Mouse (Mus musculus) CH12.LX (cell line): ENCODE measurements around the gene Zdhhc20. TPM values are rescaled to one million over a fixed set of nuclear protein-coding genes. Genes with fewer than 3 reads are reported as not detected.

Source experiments
- DNase-seq: peaks from one replicate; pipeline ENCODE4 v3.0.0-alpha.2; 2013; ENCODE audit errors: extremely low read depth
- H3K27ac ChIP-seq: 2 replicates; pipeline ENCODE4 v1.5.1; 2012; ENCODE audit warnings: low read depth, mild to moderate bottlenecking, control low read depth, moderate library complexity; ENCODE audit not compliant: insufficient read depth
- H3K27me3 ChIP-seq: replicated peaks from 2 replicates; pipeline ENCODE3; 2012; ENCODE audit warnings: inconsistent platforms
- H3K36me3 ChIP-seq, 2 experiments: replicated peaks in 1 of 2; 2 replicates each; pipeline versions ENCODE3 to v1.6.1; 2012; ENCODE audit warnings: inconsistent platforms in 1 of 2, low read length in 1 of 2, mild to moderate bottlenecking in 1 of 2, mixed read lengths in 1 of 2, moderate library complexity in 1 of 2; ENCODE audit not compliant: control insufficient read depth in 1 of 2, insufficient read depth in 1 of 2
- H3K4me1 ChIP-seq, 2 experiments: 2 replicates each; pipeline ENCODE4 v1.6.1; 2012; ENCODE audit warnings: inconsistent platforms in 1 of 2, moderate library complexity in 1 of 2; ENCODE audit not compliant: insufficient read depth in 2 of 2, control insufficient read depth in 1 of 2
- H3K4me2 ChIP-seq: 2 replicates; pipeline ENCODE4 v1.6.1; 2012; ENCODE audit warnings: low read depth, mild to moderate bottlenecking, control low read depth; ENCODE audit not compliant: poor library complexity, insufficient read depth, severe bottlenecking
- H3K4me3 ChIP-seq, 3 experiments: fragments of 150-350 bp in 1 of 3; sonication (generic) in 1 of 3; replicated peaks in 1 of 3; 2 replicates each; pipeline versions ENCODE3 to v1.5.1; 2011 to 2012; ENCODE audit warnings: low read depth in 2 of 3, low read length in 2 of 3, mild to moderate bottlenecking in 2 of 3, moderate library complexity in 2 of 3, control low read depth in 1 of 3, improper control_type of control experiment in 1 of 3, inconsistent platforms in 1 of 3, mixed read lengths in 1 of 3; ENCODE audit not compliant: poor library complexity in 1 of 3
- H3K79me2 ChIP-seq: replicated peaks from 2 replicates; pipeline ENCODE4 v1.6.1; 2012; ENCODE audit warnings: mild to moderate bottlenecking, moderate library complexity; ENCODE audit not compliant: control insufficient read depth, poor library complexity, insufficient read depth, severe bottlenecking; ENCODE audit errors: extremely low read depth
- H3K9ac ChIP-seq: 2 replicates; pipeline ENCODE4 v1.6.1; 2012; ENCODE audit warnings: low read depth, mild to moderate bottlenecking, control low read depth, moderate library complexity; ENCODE audit not compliant: insufficient read depth
- H3K9me3 ChIP-seq: replicated peaks from 2 replicates; pipeline ENCODE3; 2012; ENCODE audit warnings: low read length, inconsistent platforms, mixed read lengths
- BHLHE40 ChIP-seq: IDR thresholded peaks from 2 replicates; pipeline ENCODE4 v1.6.1; 2011; ENCODE audit warnings: mild to moderate bottlenecking, low read depth, low read length, improper control_type of control experiment
- CHD1 ChIP-seq: IDR thresholded peaks from 2 replicates; pipeline ENCODE4 v1.6.1; 2012; ENCODE audit warnings: low read depth, low read length, improper control_type of control experiment, inconsistent platforms
- CTCF ChIP-seq, 2 experiments: IDR thresholded peaks in 1 of 2; conservative IDR thresholded peaks in 1 of 2; 2 replicates each; pipeline ENCODE4 v1.5.1; 2011 to 2012; ENCODE audit warnings: low read depth in 2 of 2, low read length in 2 of 2, improper control_type of control experiment in 1 of 2, inconsistent platforms in 1 of 2, mild to moderate bottlenecking in 1 of 2, moderate library complexity in 1 of 2
- ETS1 ChIP-seq: conservative IDR thresholded peaks from 2 replicates; pipeline ENCODE4 v1.6.1; 2012; ENCODE audit warnings: low read depth, mild to moderate bottlenecking, inconsistent platforms, low read length, improper control_type of control experiment, moderate library complexity
- HCFC1 ChIP-seq: IDR thresholded peaks from 2 replicates; pipeline ENCODE4 v1.6.1; 2012; ENCODE audit warnings: low read depth, mild to moderate bottlenecking, inconsistent platforms, low read length, improper control_type of control experiment
- JUN ChIP-seq: IDR thresholded peaks from 2 replicates; pipeline ENCODE4 v1.6.1; 2011; ENCODE audit warnings: low read depth, mild to moderate bottlenecking, low read length, improper control_type of control experiment, moderate library complexity; ENCODE audit not compliant: insufficient read depth
- JUND ChIP-seq: conservative IDR thresholded peaks from 2 replicates; pipeline ENCODE4 v1.6.1; 2011; ENCODE audit warnings: low read depth, low read length, improper control_type of control experiment
- MAFK ChIP-seq: IDR thresholded peaks from 2 replicates; pipeline ENCODE4 v1.6.1; 2011; ENCODE audit warnings: low read length, improper control_type of control experiment; ENCODE audit not compliant: insufficient replicate concordance
- MAX ChIP-seq: IDR thresholded peaks from 2 replicates; pipeline ENCODE4 v1.6.1; 2011; ENCODE audit warnings: low read length, improper control_type of control experiment
- MAZ ChIP-seq: IDR thresholded peaks from 2 replicates; pipeline ENCODE4 v1.6.1; 2012; ENCODE audit warnings: low read depth, mild to moderate bottlenecking, inconsistent platforms, low read length, improper control_type of control experiment, moderate library complexity
- MYC ChIP-seq: IDR thresholded peaks from 2 replicates; pipeline ENCODE4 v1.6.1; 2011; ENCODE audit warnings: low read depth, mild to moderate bottlenecking, improper control_type of control experiment, low read length
- NELFE ChIP-seq: IDR thresholded peaks from 2 replicates; pipeline ENCODE4 v1.6.1; 2011; ENCODE audit warnings: low read depth, low read length, improper control_type of control experiment
- NRF1 ChIP-seq: IDR thresholded peaks from 2 replicates; pipeline ENCODE4 v1.6.1; 2014; ENCODE audit warnings: low read depth, mild to moderate bottlenecking, inconsistent platforms, low read length, improper control_type of control experiment, moderate library complexity
- POLR2A ChIP-seq: IDR thresholded peaks from 2 replicates; pipeline ENCODE4 v1.6.1; 2011; ENCODE audit warnings: low read depth, mild to moderate bottlenecking, improper control_type of control experiment, low read length
- POLR2AphosphoS2 ChIP-seq: IDR thresholded peaks from 2 replicates; pipeline ENCODE4 v1.6.1; 2011; ENCODE audit warnings: low read depth, low read length, improper control_type of control experiment
- RAD21 ChIP-seq: IDR thresholded peaks from 2 replicates; pipeline ENCODE4 v1.6.1; 2011; ENCODE audit warnings: low read depth, mild to moderate bottlenecking, low read length, improper control_type of control experiment, moderate library complexity
- RCOR1 ChIP-seq: conservative IDR thresholded peaks from 2 replicates; pipeline ENCODE4 v1.6.1; 2012; ENCODE audit warnings: low read depth, mild to moderate bottlenecking, inconsistent platforms, low read length, improper control_type of control experiment
- SIN3A ChIP-seq: IDR thresholded peaks from 2 replicates; pipeline ENCODE4 v1.6.1; 2012; ENCODE audit warnings: low read length, improper control_type of control experiment, inconsistent platforms
- SMC3 ChIP-seq: IDR thresholded peaks from 2 replicates; pipeline ENCODE4 v1.6.1; 2011; ENCODE audit warnings: low read depth, low read length, improper control_type of control experiment
- TBP ChIP-seq: conservative IDR thresholded peaks from 2 replicates; pipeline ENCODE4 v1.6.1; 2011; ENCODE audit warnings: low read depth, low read length, improper control_type of control experiment
- TCF12 ChIP-seq: IDR thresholded peaks from 2 replicates; pipeline ENCODE4 v1.6.1; 2014; ENCODE audit warnings: low read depth, mild to moderate bottlenecking, inconsistent platforms, low read length, improper control_type of control experiment
- ZKSCAN1 ChIP-seq: IDR thresholded peaks from 2 replicates; pipeline ENCODE4 v1.6.1; 2012; ENCODE audit warnings: low read depth, inconsistent platforms, low read length, improper control_type of control experiment, borderline replicate concordance
- dilution Hi-C: fragments of 300-500 bp; cut with MboI; formaldehyde crosslinking; loops from 2 replicates; pipeline ENCODE4 v1.14.3; 2020; ENCODE audit warnings: low sequenced_read_pairs; ENCODE audit not compliant: extremely low pct_unique_long_range_greater_than_20kb, extremely low pct_ligation_motif_present
- in situ Hi-C: fragments of 300-500 bp; cut with MboI; formaldehyde crosslinking; loops from 3 replicates; pipeline ENCODE4 v1.14.3; 2019; ENCODE audit warnings: low sequenced_read_pairs, low pct_ligation_motif_present, low pct_unique_long_range_greater_than_20kb, mixed read lengths
- polyA plus RNA-seq: library from polyadenylated mRNA; unstranded; fragments of >175 nt; gene quantifications from 2 replicates; pipeline ENCODE4 v1.2.1, GENCODE M21; 2012; ENCODE audit warnings: low read depth; ENCODE audit not compliant: insufficient read length
- total RNA-seq, 2 experiments: library from RNA; depleted of rRNA; stranded (reverse); fragments of 300-350 nt in 1 of 2; fragments of >200 nt in 1 of 2; gene quantifications; 2 replicates each; pipeline ENCODE4 v1.2.3; 2012 to 2014

Gene Zdhhc20
- total and polyA plus RNA-seq, 3 experiments: 10.4 to 41.3 (median 27.4) TPM

DNA sequence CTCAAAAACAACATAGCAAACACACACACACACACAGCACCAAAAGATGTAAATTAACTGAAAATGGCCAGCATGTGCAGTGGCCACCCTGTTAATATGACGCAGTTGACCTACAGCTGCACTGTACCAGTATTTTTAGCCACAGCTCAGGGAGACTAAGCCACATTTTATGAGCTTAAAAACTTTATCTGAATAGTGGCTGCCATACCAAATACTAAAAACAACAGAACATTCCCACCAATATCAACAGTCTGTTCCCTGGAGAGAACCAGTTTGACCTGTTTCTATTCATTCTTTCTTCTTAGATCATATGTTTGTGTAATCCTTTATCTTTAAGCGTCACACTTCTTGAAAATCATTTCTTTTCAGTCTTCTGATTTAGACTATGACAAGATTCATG lies 79.2 kb downstream of the Zdhhc20 start:
- dilution Hi-C loops: no loop called here
- Histone ChIP-seq H3K4me2 (no peak overlapping the region), H3K36me3 (peaks cover 60 to 93% of the 10 kb centered on the region in 2 experiments), H3K27me3 (no peaks in the 10 kb centered on the region), H3K9me3 (peaks cover 20% of the 10 kb centered on the region), H3K27ac (0 out of 2 replicates have a peak overlapping the region, but pooled peaks have one; percentile 34), H3K79me2 (0 out of 2 replicates have a peak, but pooled peaks cover 2% of the 10 kb centered on the region), H3K9ac (no peak overlapping the region), H3K4me1 (peaks cover 0 to 5% of the 10 kb centered on the region in 2 experiments; a peak in 1 of 4 replicates), H3K4me3 (no peak overlapping the region)
- TF ChIP-seq CHD1 (no peak), POLR2AphosphoS2 (no peak), JUN (no peak), NELFE (no peak), BHLHE40 (no peak), JUND (no peak), HCFC1 (no peak), MYC (no peak), MAX (no peak), TBP (no peak), TCF12 (no peak), SIN3A (no peak), POLR2A (no peak), ETS1 (no peak), ZKSCAN1 (no peak), NRF1 (no peak), MAZ (no peak), RCOR1 (no peak)
- in situ Hi-C loops: no loop called here
- DNase-seq: no peak

DNA sequence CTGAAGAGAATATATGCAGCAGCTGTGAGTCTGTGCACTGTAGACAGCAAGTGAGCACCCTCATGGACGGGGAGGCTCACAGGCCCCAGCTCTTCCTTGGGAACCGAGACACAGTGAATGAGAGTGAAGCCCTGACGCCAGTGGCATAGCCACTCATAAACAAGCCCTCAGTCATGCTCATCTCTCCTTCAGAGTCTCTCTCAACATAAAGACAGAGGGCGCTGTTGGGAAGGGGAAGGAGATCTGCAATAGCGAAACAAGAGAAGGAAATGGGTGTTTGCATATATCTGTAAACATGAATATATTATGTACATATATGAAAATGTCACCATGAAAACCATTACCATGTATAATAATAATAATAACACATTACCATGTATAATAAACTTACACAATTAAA lies 81.5 kb downstream of the Zdhhc20 start:
- TF ChIP-seq MAFK (no peak), RAD21 (peak; percentile 43), SMC3 (peak; percentile 14; the same call in 1 of the 2 replicates), BHLHE40 (no peak), CTCF (conservative IDR thresholded peaks at IDR 0.05 in 1 of 2, IDR thresholded peaks at IDR 0.05 in 1 of 2; ENCODE audit: low read depth in 2 of 2, low read length in 2 of 2) (peak in 1 of 2 experiments; percentile 56; a peak in 2 of 4 replicates)
- TF ChIP-seq, all 38 proteins: peak for 3
- peak; percentile 52 for DNase-seq
- Histone ChIP-seq H3K27me3 (no peaks in the 10 kb centered on the region), H3K9ac (no peak overlapping the region), H3K9me3 (peaks cover 15% of the 10 kb centered on the region), H3K27ac (no peak overlapping the region), H3K4me1 (peaks cover 0 to 11% of the 10 kb centered on the region in 2 experiments; a peak in 1 of 4 replicates), H3K79me2 (0 out of 2 replicates have a peak, but pooled peaks cover 2% of the 10 kb centered on the region), H3K36me3 (peaks cover 67 to 93% of the 10 kb centered on the region in 2 experiments), H3K4me2 (no peak overlapping the region), H3K4me3 (no peak overlapping the region)
- dilution Hi-C loops: no loop called here
- in situ Hi-C loops: no loop called here
